Mouse (Mus musculus) v-Abl transformed pro-B cells (cell line): ENCODE measurements around the gene Snx14.

ENCODE experiments used
- in situ Hi-C, 2 experiments: fragments of 400-800 bp; cut with MboI; formaldehyde crosslinking; loops; one replicate each; pipeline ENCODE4 v1.15.1; 2025; ENCODE audit not compliant: unreplicated experiment in 2 of 2

Gene Snx14

GRCm38 (mm10) chr9:88438555-88439237 is at the start of gene Snx14:
Gene Snx14, minus strand, starts transcription at chr9:88438958.
- in situ Hi-C loops: loop anchor here (5.0 to 10.0 kb wide), 2 partner anchors 84 to 86 kb away; no protein-coding TSS in a partner anchor

GRCm38 (mm10) chr9:88484531-88484930 is 45.8 kb upstream of the Snx14 start:
- in situ Hi-C loops: loop anchor here (5.0 to 10.0 kb wide), 3 partner anchors 33 to 60 kb away; partner anchors contain the start of gene Zfp949 (in 1 of the 2)

- in situ Hi-C loops: loop anchor here (5.0 to 10.0 kb wide), 3 partner anchors 34 to 62 kb away; partner anchors contain the start of gene Zfp949 (in 1 of the 2)
Observed at GRCm38 (mm10) chr9:88482829-88483396, 44.2 kb upstream of the Snx14 start.

GRCm38 (mm10) chr9:88482230-88482828 is 43.6 kb upstream of the Snx14 start, which contains the start of gene Syncrip:
Gene Syncrip, minus strand, starts transcription at chr9:88482574.
- in situ Hi-C loops: loop anchor here (5.0 to 10.0 kb wide), 3 partner anchors 35 to 62 kb away; partner anchors contain the start of gene Zfp949 (in 1 of the 2)

GRCm38 (mm10) chr9:88481791-88482160 is 43.0 kb upstream of the Snx14 start:
- in situ Hi-C loops: loop anchor here (5.0 to 10.0 kb wide), 3 partner anchors 36 to 63 kb away; partner anchors contain the start of gene Zfp949 (in 1 of the 2)

- in situ Hi-C loops: loop anchor here (5.0 to 10.0 kb wide), 3 partner anchors 36 to 64 kb away; partner anchors contain the start of gene Zfp949 (in 1 of the 2)
Observed at GRCm38 (mm10) chr9:88481061-88481790, 42.5 kb upstream of the Snx14 start.

- in situ Hi-C loops: loop anchor here (5.0 to 10.0 kb wide), 3 partner anchors 37 to 65 kb away; partner anchors contain the start of gene Zfp949 (in 1 of the 2)
Observed at GRCm38 (mm10) chr9:88480120-88480519, 41.4 kb upstream of the Snx14 start.

- in situ Hi-C loops: no loop called here
Observed at GRCm38 (mm10) chr9:88476138-88476537, 37.4 kb upstream of the Snx14 start.

- in situ Hi-C loops: loop anchor here (25.0 kb wide), 2 partner anchors 1374 to 1651 kb away; partner anchors contain the start of gene Morf4l1 (in 1 of the 2)
Observed at GRCm38 (mm10) chr9:88461017-88461416, 22.3 kb upstream of the Snx14 start.

GRCm38 (mm10) chr9:88439991-88440390 is 1.2 kb upstream of the Snx14 start:
- in situ Hi-C loops: loop anchor here (5.0 to 10.0 kb wide), 2 partner anchors 82 to 85 kb away; no protein-coding TSS in a partner anchor

- in situ Hi-C loops: loop anchor here (5.0 to 10.0 kb wide), 2 partner anchors 83 to 86 kb away; no protein-coding TSS in a partner anchor
Observed at GRCm38 (mm10) chr9:88439238-88439600, 461 bp upstream of the Snx14 start.

GRCm38 (mm10) chr9:88438237-88438554 is 562 bp downstream of the Snx14 start:
- in situ Hi-C loops: loop anchor here (5.0 to 10.0 kb wide), 2 partner anchors 84 to 87 kb away; no protein-coding TSS in a partner anchor

GRCm38 (mm10) chr9:88437342-88438236 is 1.2 kb downstream of the Snx14 start:
- in situ Hi-C loops: loop anchor here (5.0 to 10.0 kb wide), 2 partner anchors 85 to 87 kb away; no protein-coding TSS in a partner anchor

- in situ Hi-C loops: no loop called here
Observed at GRCm38 (mm10) chr9:88424356-88424755, 14.4 kb downstream of the Snx14 start.

- in situ Hi-C loops: no loop called here
Observed at GRCm38 (mm10) chr9:88422428-88422827, 16.3 kb downstream of the Snx14 start.

GRCm38 (mm10) chr9:88416752-88417151 is 22.0 kb downstream of the Snx14 start:
- in situ Hi-C loops: no loop called here

- in situ Hi-C loops: no loop called here
Observed at GRCm38 (mm10) chr9:88409978-88410377, 28.8 kb downstream of the Snx14 start.

GRCm38 (mm10) chr9:88404515-88404914 is 34.2 kb downstream of the Snx14 start:
- in situ Hi-C loops: no loop called here

- in situ Hi-C loops: no loop called here
Observed at GRCm38 (mm10) chr9:88404088-88404487, 34.7 kb downstream of the Snx14 start.
